Mouse (Mus musculus) B cell, adult 62 days (primary cell): ENCODE results near the gene Gm14819. TPM values are rescaled to one million over a fixed set of nuclear protein-coding genes. Genes with fewer than 3 reads are reported as not detected.

Experiments used
- total RNA-seq: library from RNA; stranded (reverse); gene quantifications from 4 replicates; pipeline ENCODE4 v1.2.4, GENCODE M21; 2023

Gene Gm14819
- total RNA-seq: not detected in 4 replicates

GRCm38 (mm10) chrX:35403883-35404282, at the start of gene Gm14819:
Gm14819 (plus strand) TSS chrX:35404183.

